Mouse (Mus musculus) limb, embryonic 11.5 days (tissue): ENCODE data around the gene Gpc6. TPM values are rescaled to one million over a fixed set of nuclear protein-coding genes. Genes with fewer than 3 reads are reported as not detected.

Source experiments
- ATAC-seq: fragments of 200-750 bp; cut with Nextera tagmentation; 2 replicates; pipeline ENCODE4 v1.8.0; 2017; ENCODE audit warnings: low read depth; ENCODE audit not compliant: insufficient number of reproducible peaks, low FRiP score, low TSS enrichment
- DNase-seq: peaks from one replicate; pipeline ENCODE4 v3.0.0-alpha.2; 2015; ENCODE audit warnings: low spot score
- H3K27ac ChIP-seq: fragments of 300-500 bp; sonication (generic); replicated peaks from 2 replicates; pipeline ENCODE4 v1.5.1; 2014; ENCODE audit warnings: low read depth, mild to moderate bottlenecking, low read length
- H3K27me3 ChIP-seq: fragments of 300-500 bp; sonication (generic); 2 replicates; pipeline ENCODE4 v1.6.1; 2014; ENCODE audit warnings: mild to moderate bottlenecking, low read length, mixed read lengths; ENCODE audit not compliant: control insufficient read depth, insufficient read depth
- H3K36me3 ChIP-seq: fragments of 300-500 bp; sonication (generic); 2 replicates; pipeline ENCODE4 v1.6.1; 2014; ENCODE audit warnings: mild to moderate bottlenecking, low read length, moderate library complexity, mixed read lengths; ENCODE audit not compliant: control insufficient read depth, insufficient read depth
- H3K4me1 ChIP-seq: fragments of 300-500 bp; sonication (generic); 2 replicates; pipeline ENCODE4 v1.6.1; 2014; ENCODE audit warnings: low read length, mixed read lengths; ENCODE audit not compliant: control insufficient read depth, insufficient read depth
- H3K4me2 ChIP-seq: fragments of 300-500 bp; sonication (generic); 2 replicates; pipeline ENCODE4 v1.6.1; 2014; ENCODE audit warnings: low read depth, mild to moderate bottlenecking, moderate library complexity; ENCODE audit not compliant: severe bottlenecking
- H3K4me3 ChIP-seq: fragments of 300-500 bp; sonication (generic); 2 replicates; pipeline ENCODE4 v1.5.1; 2014; ENCODE audit warnings: low read depth, low read length
- H3K9ac ChIP-seq: fragments of 300-500 bp; sonication (generic); 2 replicates; pipeline ENCODE4 v1.6.1; 2014; ENCODE audit warnings: mild to moderate bottlenecking, low read length
- H3K9me3 ChIP-seq: fragments of 300-500 bp; sonication (generic); 2 replicates; pipeline ENCODE4 v1.6.1; 2016; ENCODE audit warnings: low read length; ENCODE audit not compliant: control insufficient read depth
- WGBS: fragments of 180-500 bp; shearing (Covaris S2); extraction: QIAGEN DNeasy Blood & Tissue Kit; methylation state at CpG from one replicate; pipeline ENCODE4 v1.1.7; 2014; 5-methylcytosine and 5-hydroxymethylcytosine counted together
- polyA plus RNA-seq: library from polyadenylated mRNA; unstranded; fragments of >200 nt; fragmentation: Nextera tagmentation; extraction: Ambion mirVana; gene quantifications from 2 replicates; pipeline ENCODE4 v1.2.1, GENCODE M21; 2014

Gene Gpc6
- polyA plus RNA-seq, 1 experiment from 2014 or later = 39.1 TPM

DNA sequence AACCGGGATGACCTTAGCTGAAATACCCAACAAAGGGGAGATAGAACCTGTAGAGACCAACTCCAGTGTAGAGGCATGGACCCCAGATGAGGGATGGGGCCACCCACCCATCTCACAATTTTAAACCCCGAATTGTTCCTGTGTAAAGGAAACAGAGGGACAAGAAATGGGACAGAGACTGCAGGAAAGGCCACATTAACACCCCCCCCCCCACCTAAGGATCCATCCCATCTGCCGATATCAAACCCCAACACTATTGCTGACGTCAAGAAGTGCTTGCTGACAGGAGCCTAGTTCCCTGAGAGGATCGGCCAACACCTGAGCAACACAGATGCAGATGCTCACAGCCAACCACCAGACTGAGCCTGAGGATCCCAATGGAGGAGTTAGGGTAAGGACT, 241.2 kb downstream of the Gpc6 start:
- Histone ChIP-seq H3K27me3 (no peaks in the 10 kb centered on the region), H3K9me3 (no peaks in the 10 kb centered on the region), H3K36me3 (no peaks in the 10 kb centered on the region), H3K27ac (no peak overlapping the region), H3K4me3 (no peak overlapping the region), H3K4me1 (no peaks in the 10 kb centered on the region), H3K9ac (no peak overlapping the region), H3K4me2 (no peak overlapping the region)
- 93% methylated on average over 5 of the region's 5 CpGs for WGBS
- ATAC-seq (no peak), DNase-seq (no peak)

DNA sequence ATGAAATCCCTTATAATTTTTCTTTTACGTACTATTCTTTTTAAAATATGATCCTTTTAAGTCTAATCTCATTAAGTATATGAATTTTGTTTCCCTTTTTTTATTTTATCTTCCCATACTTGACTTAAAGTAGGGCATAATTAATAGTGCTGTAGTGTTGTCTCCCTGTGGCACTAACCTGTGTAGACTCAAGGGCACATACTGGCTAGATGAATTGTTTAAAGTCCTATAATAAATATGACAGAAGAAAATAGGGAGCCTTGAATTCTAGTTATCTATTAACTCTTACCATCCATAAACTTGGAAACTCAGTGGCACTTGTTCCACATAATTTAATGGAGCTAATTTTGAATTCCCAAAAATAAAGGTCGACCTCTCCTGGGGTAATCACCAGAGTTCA, 268.2 kb downstream of the Gpc6 start:
- no peaks in the 10 kb centered on the region for H3K36me3 ChIP-seq
- ATAC-seq = no peak
- H3K4me3 ChIP-seq = no peak overlapping the region
- H3K4me1 ChIP-seq = no peaks in the 10 kb centered on the region
- H3K27me3 ChIP-seq = no peaks in the 10 kb centered on the region
- H3K9me3 ChIP-seq = no peaks in the 10 kb centered on the region
- WGBS = 92% methylated on average over 2 of the region's 2 CpGs
- no peak overlapping the region for H3K4me2 ChIP-seq
- DNase-seq = no peak
- no peak overlapping the region for H3K27ac ChIP-seq
- no peak overlapping the region for H3K9ac ChIP-seq

DNA sequence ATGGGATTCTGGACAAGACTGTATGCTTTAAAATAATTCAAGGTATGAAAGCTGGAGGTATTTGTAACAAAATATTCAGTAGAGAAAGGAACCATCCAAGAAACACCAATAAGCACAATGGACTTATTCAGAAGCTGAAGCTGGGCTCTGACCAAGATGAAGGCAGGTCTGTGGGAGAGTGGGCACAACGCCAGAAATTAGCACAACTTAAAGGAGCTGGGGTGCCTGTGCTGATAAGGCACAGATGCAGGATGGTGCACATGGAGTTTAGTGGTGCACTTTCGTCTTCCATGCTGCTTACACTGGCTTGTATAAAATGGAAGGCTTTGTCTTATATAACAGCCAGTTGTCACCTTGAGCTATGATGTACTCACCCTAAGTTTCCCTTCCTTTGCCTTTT, 276.9 kb downstream of the Gpc6 start:
- H3K4me2 ChIP-seq = no peak overlapping the region
- H3K27ac ChIP-seq = no peak overlapping the region
- no peak for ATAC-seq
- H3K4me1 ChIP-seq = no peaks in the 10 kb centered on the region
- no peaks in the 10 kb centered on the region for H3K36me3 ChIP-seq
- H3K9ac ChIP-seq = no peak overlapping the region
- DNase-seq = no peak
- H3K4me3 ChIP-seq = no peak overlapping the region
- no peaks in the 10 kb centered on the region for H3K9me3 ChIP-seq
- H3K27me3 ChIP-seq = no peaks in the 10 kb centered on the region
- WGBS = 82% methylated on average over 2 of the region's 2 CpGs

DNA sequence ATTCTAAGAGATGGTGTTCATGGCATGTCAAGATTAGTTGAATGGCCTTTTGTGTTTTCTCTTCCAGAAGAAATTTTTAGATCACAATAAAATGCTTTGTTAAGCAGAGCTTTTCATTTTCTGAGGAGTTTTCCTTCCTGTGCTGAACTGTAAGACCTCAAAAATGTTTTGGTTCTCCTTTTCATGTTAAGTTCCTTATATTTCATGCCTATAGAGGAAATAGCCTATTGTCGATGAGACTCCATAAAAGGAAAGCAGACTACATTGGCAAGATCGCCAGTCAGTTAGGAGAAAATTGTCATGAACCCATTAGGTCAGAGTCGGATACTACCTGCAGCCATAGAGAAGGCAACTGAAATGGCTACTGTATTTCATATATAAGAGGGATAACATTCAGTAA, 278.8 kb downstream of the Gpc6 start:
- no peak for DNase-seq
- Histone ChIP-seq H3K4me3 (no peak overlapping the region), H3K27me3 (no peaks in the 10 kb centered on the region), H3K9ac (no peak overlapping the region), H3K4me1 (no peaks in the 10 kb centered on the region), H3K27ac (no peak overlapping the region), H3K36me3 (no peaks in the 10 kb centered on the region), H3K4me2 (no peak overlapping the region), H3K9me3 (no peaks in the 10 kb centered on the region)
- 93% methylated on average over 3 of the region's 3 CpGs for WGBS
- no peak for ATAC-seq

DNA sequence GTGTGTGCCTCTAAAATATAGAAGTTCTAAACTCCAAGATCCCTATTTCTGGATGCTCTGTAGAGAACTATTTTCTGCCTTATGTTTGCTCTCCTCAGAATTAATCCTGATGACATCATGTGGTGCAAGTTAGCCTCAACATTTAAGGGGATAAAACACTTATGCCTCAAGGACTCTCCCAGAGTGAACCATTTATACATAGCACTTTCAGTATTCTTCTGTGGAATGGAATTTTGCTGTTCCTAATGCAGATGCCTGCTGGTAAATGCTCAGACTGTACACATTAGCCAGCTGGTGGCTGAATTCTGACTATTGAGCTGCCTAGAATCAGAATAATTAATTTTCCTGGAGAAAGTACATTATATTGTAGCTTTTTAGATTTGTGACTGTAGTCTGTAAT, 289.3 kb downstream of the Gpc6 start:
- no peaks in the 10 kb centered on the region for H3K4me1 ChIP-seq
- no peaks in the 10 kb centered on the region for H3K27me3 ChIP-seq
- no peaks in the 10 kb centered on the region for H3K9me3 ChIP-seq
- H3K36me3 ChIP-seq = no peaks in the 10 kb centered on the region
- no peak overlapping the region for H3K27ac ChIP-seq
- H3K9ac ChIP-seq = no peak overlapping the region
- DNase-seq (no peak), ATAC-seq (no peak)
- no peak overlapping the region for H3K4me3 ChIP-seq
- no peak overlapping the region for H3K4me2 ChIP-seq

DNA sequence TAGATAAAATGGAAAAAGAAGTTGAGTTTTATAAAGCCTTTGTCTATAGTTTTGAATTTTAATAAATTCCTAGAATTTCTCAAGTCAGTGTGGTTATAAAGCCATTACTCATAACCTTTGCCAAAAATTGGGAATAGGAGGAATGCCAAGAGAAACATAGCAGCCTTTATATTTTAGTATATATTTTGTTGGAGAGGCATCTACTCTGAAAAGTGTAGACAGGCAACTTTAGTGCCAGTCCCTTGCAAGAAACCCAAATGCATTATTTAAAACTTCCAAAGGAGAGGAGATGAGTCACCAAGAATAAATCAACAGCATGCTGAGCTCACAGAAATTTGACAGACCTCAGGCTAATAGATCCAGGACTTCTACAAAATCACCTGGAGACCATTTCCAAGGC, 301.8 kb downstream of the Gpc6 start:
- Histone ChIP-seq H3K4me1 (no peaks in the 10 kb centered on the region), H3K4me2 (no peak overlapping the region), H3K27ac (no peak overlapping the region), H3K9ac (no peak overlapping the region), H3K36me3 (no peaks in the 10 kb centered on the region), H3K9me3 (no peaks in the 10 kb centered on the region), H3K4me3 (no peak overlapping the region), H3K27me3 (no peaks in the 10 kb centered on the region)
- DNase-seq (no peak), ATAC-seq (no peak)

DNA sequence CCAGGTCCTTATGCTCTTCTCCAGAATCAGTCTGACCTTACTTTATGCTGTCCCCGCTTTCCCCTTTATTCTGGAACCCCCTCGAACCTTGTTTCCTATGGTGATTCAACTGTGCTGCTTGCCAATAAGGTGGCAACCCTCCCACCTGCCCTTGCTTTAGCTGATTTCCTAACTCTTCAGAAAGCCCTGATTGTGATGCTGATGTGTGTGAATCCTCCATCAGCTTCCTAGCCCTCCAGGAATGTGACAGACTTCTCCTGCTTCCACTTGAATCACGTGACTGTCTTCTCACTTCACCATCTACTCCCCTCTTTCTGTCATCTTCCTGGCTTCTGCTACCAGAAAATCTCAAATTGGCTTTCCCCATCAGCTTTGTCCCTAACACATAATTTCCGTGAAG, 305.4 kb downstream of the Gpc6 start:
- H3K4me1 ChIP-seq = no peaks in the 10 kb centered on the region
- no peaks in the 10 kb centered on the region for H3K36me3 ChIP-seq
- no peak overlapping the region for H3K27ac ChIP-seq
- 62% methylated on average over 4 of the region's 4 CpGs for WGBS
- no peaks in the 10 kb centered on the region for H3K27me3 ChIP-seq
- no peaks in the 10 kb centered on the region for H3K9me3 ChIP-seq
- H3K4me3 ChIP-seq = no peak overlapping the region
- no peak overlapping the region for H3K9ac ChIP-seq
- no peak for ATAC-seq
- DNase-seq = no peak
- H3K4me2 ChIP-seq = no peak overlapping the region

DNA sequence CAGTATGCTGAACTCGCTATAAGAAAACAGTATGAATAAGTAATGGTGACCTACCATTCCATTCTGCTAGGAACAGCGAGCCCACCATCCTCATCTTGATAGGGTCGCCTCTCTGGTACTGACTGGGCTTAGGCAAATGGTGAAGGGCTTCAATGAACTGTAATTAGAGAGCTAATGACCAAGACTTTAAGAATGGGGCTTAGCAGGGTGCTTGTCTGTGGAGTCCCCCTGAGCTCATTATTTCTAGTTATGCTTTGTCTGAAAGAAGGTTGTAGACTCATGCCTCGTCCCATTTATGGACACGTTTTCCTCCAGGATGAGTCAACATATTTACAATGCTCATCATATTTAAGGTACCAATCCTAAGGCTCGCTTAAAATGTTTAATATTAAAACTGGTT, 313.1 kb downstream of the Gpc6 start:
- no peaks in the 10 kb centered on the region for H3K27me3 ChIP-seq
- DNase-seq (no peak), ATAC-seq (no peak)
- no peaks in the 10 kb centered on the region for H3K36me3 ChIP-seq
- peaks cover 2% of the 10 kb centered on the region; the same call in 1 of the 2 replicates for H3K4me1 ChIP-seq
- H3K4me3 ChIP-seq = no peak overlapping the region
- no peak overlapping the region for H3K9ac ChIP-seq
- H3K9me3 ChIP-seq = no peaks in the 10 kb centered on the region
- no peak overlapping the region for H3K4me2 ChIP-seq
- 72% methylated on average over 6 of the region's 6 CpGs for WGBS
- no peak overlapping the region for H3K27ac ChIP-seq

DNA sequence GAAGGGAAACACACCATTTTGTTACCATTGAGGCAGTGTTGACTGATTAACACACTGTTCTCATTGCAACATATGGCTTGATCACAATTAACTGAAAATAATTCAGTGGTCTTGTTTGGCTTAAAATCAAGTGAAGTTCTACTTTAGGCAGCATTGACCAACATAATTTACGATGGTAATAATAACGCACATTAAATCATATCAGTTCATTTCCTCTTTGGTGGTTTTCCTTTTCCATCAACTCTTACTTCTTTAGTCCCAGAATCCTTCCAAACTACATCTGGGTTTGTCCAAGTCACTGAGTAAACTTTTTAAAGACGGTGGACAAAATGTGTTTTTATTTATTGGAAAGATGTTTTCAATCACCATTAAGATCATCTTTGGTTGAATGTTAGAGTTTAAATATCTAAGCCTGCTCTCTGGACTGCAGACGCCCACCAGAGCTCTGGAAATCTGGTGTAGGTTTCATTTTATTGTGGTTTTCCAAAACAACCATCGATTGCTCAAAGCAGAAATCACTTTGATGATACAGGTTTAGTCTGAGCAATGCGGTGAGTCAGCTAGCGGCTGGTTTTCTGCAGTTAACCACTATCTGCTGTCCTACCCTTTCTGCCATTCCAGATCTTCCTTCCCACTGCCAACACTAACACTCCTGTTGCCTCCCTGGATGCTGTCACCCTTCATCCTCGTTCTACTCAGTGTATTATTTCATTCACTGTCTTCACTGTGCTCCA, 314.7 kb downstream of the Gpc6 start:
- DNase-seq (no peak), ATAC-seq (no peak)
- Histone ChIP-seq H3K27me3 (no peaks in the 10 kb centered on the region), H3K4me2 (no peak overlapping the region), H3K4me3 (no peak overlapping the region), H3K9ac (no peak overlapping the region), H3K4me1 (peaks cover 2% of the 10 kb centered on the region; the same call in 1 of the 2 replicates), H3K9me3 (no peaks in the 10 kb centered on the region), H3K36me3 (no peaks in the 10 kb centered on the region), H3K27ac (no peak overlapping the region)
- WGBS = 40% methylated on average over 8 of the region's 8 CpGs
